Mouse (Mus musculus) monocyte, adult 59 days (primary cell): Measurements from ENCODE around the gene Slc7a5. TPM values are rescaled to one million over a fixed set of nuclear protein-coding genes. Genes with fewer than 3 reads are reported as not detected.

Experiments used
- total RNA-seq, 2 experiments: library from RNA; stranded (reverse); gene quantifications; one replicate each; pipeline ENCODE4 v1.2.4; 2023

Gene Slc7a5
- total RNA-seq: 10 to 100 TPM; 14.7 to 15.7 TPM

GRCm38 (mm10) chr8:121907587-121908248, at the start of gene Slc7a5:
Gene Slc7a5 (minus strand): TSS chr8:121907694.

GRCm38 (mm10) chr8:121949222-121949800, 41.8 kb upstream of the Slc7a5 start, which contains the start of gene Banp:
Gene Banp (plus strand): TSS chr8:121949750.

GRCm38 (mm10) chr8:121944831-121945230, 37.3 kb upstream of the Slc7a5 start, which contains the start of gene Car5a:
Gene Car5a (minus strand): TSS chr8:121944904.

Other genes starting within 250 kb of the Slc7a5 start
- gene Jph3, start 178.1 kb downstream of the Slc7a5 start, total RNA-seq: not detected
- 10 to 100 TPM; 33.1 to 40.7 TPM for gene Klhdc4, start 78.1 kb downstream of the Slc7a5 start, total RNA-seq
- gene Car5a, start 37.2 kb upstream of the Slc7a5 start, total RNA-seq: 1 to 10 TPM; 1.0 to 1.3 TPM
- gene Banp, start 42.1 kb upstream of the Slc7a5 start, total RNA-seq: 10 to 100 TPM; 58.0 to 58.3 TPM